Mouse (Mus musculus) heart, embryonic 10.5 days (tissue): Measurements from ENCODE around the gene Gnrhr. TPM values are rescaled to one million over a fixed set of nuclear protein-coding genes. Genes with fewer than 3 reads are reported as not detected.

Source experiments
- DNase-seq: peaks from one replicate; pipeline ENCODE4 v3.0.0-alpha.2; 2017; ENCODE audit warnings: low spot score
- H3K27ac ChIP-seq: fragments of 300-500 bp; sonication (generic); 2 replicates; pipeline ENCODE4 v1.5.1; 2016; ENCODE audit warnings: mild to moderate bottlenecking
- H3K27me3 ChIP-seq: fragments of 300-500 bp; sonication (generic); 2 replicates; pipeline ENCODE4 v1.6.1; 2016; ENCODE audit warnings: mild to moderate bottlenecking; ENCODE audit not compliant: poor library complexity, insufficient read depth, severe bottlenecking
- H3K36me3 ChIP-seq: fragments of 300-500 bp; sonication (generic); 2 replicates; pipeline ENCODE4 v1.6.1; 2016; ENCODE audit warnings: mild to moderate bottlenecking, moderate library complexity
- H3K4me1 ChIP-seq: fragments of 300-500 bp; sonication (generic); 2 replicates; pipeline ENCODE4 v1.6.1; 2016; ENCODE audit warnings: mild to moderate bottlenecking
- H3K4me3 ChIP-seq: fragments of 300-500 bp; sonication (generic); 2 replicates; pipeline ENCODE4 v1.5.1; 2016; ENCODE audit warnings: mild to moderate bottlenecking, moderate library complexity
- H3K9me3 ChIP-seq: fragments of 300-500 bp; sonication (generic); 2 replicates; pipeline ENCODE4 v1.6.1; 2016; ENCODE audit warnings: mild to moderate bottlenecking, moderate library complexity
- WGBS: fragments of 180-500 bp; shearing (Covaris S2); methylation state at CpG from one replicate; pipeline ENCODE4 v1.1.7; 2016; 5-methylcytosine and 5-hydroxymethylcytosine counted together
- polyA plus RNA-seq: library from polyadenylated mRNA; unstranded; fragments of >200 nt; fragmentation: Nextera tagmentation; extraction: Ambion mirVana; gene quantifications from 2 replicates; pipeline ENCODE4 v1.2.1, GENCODE M21; 2016

Gnrhr gene
- polyA plus RNA-seq: not detected in 2 replicates

- Histone ChIP-seq H3K4me3 (no peak within 1 kb of the TSS), H3K27ac (no peak within 1 kb of the TSS), H3K4me1 (no peaks in the 10 kb centered on the region), H3K9me3 (no peaks in the 10 kb centered on the region), H3K36me3 (no peaks in the 10 kb centered on the region), H3K27me3 (no peaks in the 10 kb centered on the region)
- DNase-seq: no peak
- WGBS: 87% methylated on average over 10 of the region's 10 CpGs
These were observed at the start of gene Gnrhr for GRCm38 (mm10) chr5:86197801-86198200. Gene Gnrhr, minus strand, starts transcription at chr5:86197901.

GRCm38 (mm10) chr5:86246559-86246958, 48.9 kb upstream of the Gnrhr start:
- no peak overlapping the region for H3K4me3 ChIP-seq
- no peak for DNase-seq
- no peaks in the 10 kb centered on the region for H3K27me3 ChIP-seq
- H3K36me3 ChIP-seq: no peaks in the 10 kb centered on the region
- H3K4me1 ChIP-seq: no peaks in the 10 kb centered on the region
- WGBS: 86% methylated on average over 11 of the region's 11 CpGs
- H3K9me3 ChIP-seq: no peaks in the 10 kb centered on the region
- no peak overlapping the region for H3K27ac ChIP-seq

GRCm38 (mm10) chr5:86244880-86245279, 47.2 kb upstream of the Gnrhr start:
- no peak overlapping the region for H3K27ac ChIP-seq

GRCm38 (mm10) chr5:86244275-86244674, 46.6 kb upstream of the Gnrhr start:
- WGBS: 86% methylated on average over 3 of the region's 3 CpGs
- H3K27ac ChIP-seq: no peak overlapping the region
- H3K36me3 ChIP-seq: no peaks in the 10 kb centered on the region
- no peak for DNase-seq
- H3K4me1 ChIP-seq: no peaks in the 10 kb centered on the region
- H3K27me3 ChIP-seq: no peaks in the 10 kb centered on the region
- H3K4me3 ChIP-seq: no peak overlapping the region
- no peaks in the 10 kb centered on the region for H3K9me3 ChIP-seq

More at GRCm38 (mm10) chr5:86244880-86245279, 47.2 kb upstream of the Gnrhr start:
- Histone ChIP-seq H3K4me1 (no peaks in the 10 kb centered on the region), H3K4me3 (no peak overlapping the region), H3K9me3 (no peaks in the 10 kb centered on the region), H3K27me3 (no peaks in the 10 kb centered on the region), H3K36me3 (no peaks in the 10 kb centered on the region)
- WGBS: 63% methylated on average over 1 of the region's 1 CpGs
- DNase-seq: no peak

GRCm38 (mm10) chr5:86227156-86227853, 29.6 kb upstream of the Gnrhr start:
- no peak for DNase-seq
- WGBS: 78% methylated on average over 5 of the region's 5 CpGs
- H3K36me3 ChIP-seq: no peaks in the 10 kb centered on the region
- H3K4me3 ChIP-seq: no peak overlapping the region
- H3K9me3 ChIP-seq: no peaks in the 10 kb centered on the region
- H3K4me1 ChIP-seq: no peaks in the 10 kb centered on the region
- no peaks in the 10 kb centered on the region for H3K27me3 ChIP-seq
- H3K27ac ChIP-seq: no peak overlapping the region

- no peaks in the 10 kb centered on the region for H3K9me3 ChIP-seq
- H3K4me3 ChIP-seq: no peak overlapping the region
- H3K36me3 ChIP-seq: no peaks in the 10 kb centered on the region
- 21% methylated on average over 4 of the region's 4 CpGs for WGBS
- H3K4me1 ChIP-seq: no peaks in the 10 kb centered on the region
- H3K27ac ChIP-seq: no peak overlapping the region
- DNase-seq: no peak
- H3K27me3 ChIP-seq: no peaks in the 10 kb centered on the region
These were observed 6.3 kb downstream of the Gnrhr start for GRCm38 (mm10) chr5:86191356-86191755.

GRCm38 (mm10) chr5:86190770-86191169, 6.9 kb downstream of the Gnrhr start:
- DNase-seq: no peak
- Histone ChIP-seq H3K27me3 (no peaks in the 10 kb centered on the region), H3K4me3 (no peak overlapping the region), H3K9me3 (no peaks in the 10 kb centered on the region), H3K4me1 (no peaks in the 10 kb centered on the region), H3K27ac (no peak overlapping the region), H3K36me3 (no peaks in the 10 kb centered on the region)
- 25% methylated on average over 5 of the region's 5 CpGs for WGBS

- no peak overlapping the region for H3K27ac ChIP-seq
- H3K4me1 ChIP-seq: no peaks in the 10 kb centered on the region
- DNase-seq: no peak
- H3K36me3 ChIP-seq: no peaks in the 10 kb centered on the region
- WGBS: 49% methylated on average over 15 of the region's 15 CpGs
- no peak overlapping the region for H3K4me3 ChIP-seq
- H3K27me3 ChIP-seq: no peaks in the 10 kb centered on the region
- no peaks in the 10 kb centered on the region for H3K9me3 ChIP-seq
These were observed 7.4 kb downstream of the Gnrhr start for GRCm38 (mm10) chr5:86190290-86190689.

GRCm38 (mm10) chr5:86187441-86187840, 10.3 kb downstream of the Gnrhr start:
- Histone ChIP-seq H3K27ac (no peak overlapping the region), H3K4me3 (no peak overlapping the region), H3K9me3 (no peaks in the 10 kb centered on the region), H3K36me3 (no peaks in the 10 kb centered on the region), H3K27me3 (no peaks in the 10 kb centered on the region), H3K4me1 (no peaks in the 10 kb centered on the region)
- 58% methylated on average over 6 of the region's 6 CpGs for WGBS
- DNase-seq: no peak

GRCm38 (mm10) chr5:86173778-86174177, 23.9 kb downstream of the Gnrhr start:
- H3K27ac ChIP-seq: no peak overlapping the region
- DNase-seq: no peak
- no peaks in the 10 kb centered on the region for H3K9me3 ChIP-seq
- H3K27me3 ChIP-seq: no peaks in the 10 kb centered on the region
- WGBS: 46% methylated on average over 2 of the region's 2 CpGs
- peaks cover 2% of the 10 kb centered on the region; the same call in 1 of the 2 replicates for H3K36me3 ChIP-seq
- no peak overlapping the region for H3K4me3 ChIP-seq
- H3K4me1 ChIP-seq: no peaks in the 10 kb centered on the region

GRCm38 (mm10) chr5:86172449-86173161, 25.1 kb downstream of the Gnrhr start, which contains the start of gene Uba6:
Gene Uba6, minus strand, starts transcription at chr5:86172803.
- H3K9me3 ChIP-seq: no peaks in the 10 kb centered on the region
- DNase-seq: peak; percentile 100
- peak within 1 kb of the TSS; percentile 92 for H3K27ac ChIP-seq
- no peaks in the 10 kb centered on the region for H3K27me3 ChIP-seq
- WGBS: under 1% methylated on average over 63 of the region's 67 CpGs
- peaks cover 10% of the 10 kb centered on the region; the same call in 1 of the 2 replicates for H3K36me3 ChIP-seq
- peak within 1 kb of the TSS; percentile 78 for H3K4me3 ChIP-seq
- H3K4me1 ChIP-seq: no peaks in the 10 kb centered on the region

- WGBS: under 1% methylated on average over 15 of the region's 15 CpGs
- peak overlapping the region; percentile 78 for H3K4me3 ChIP-seq
These were observed 25.6 kb downstream of the Gnrhr start for GRCm38 (mm10) chr5:86172088-86172448.

More at GRCm38 (mm10) chr5:86172088-86172448, 25.6 kb downstream of the Gnrhr start:
- DNase-seq: no peak
- Histone ChIP-seq H3K36me3 (peaks cover 13% of the 10 kb centered on the region; the same call in 1 of the 2 replicates), H3K4me1 (no peaks in the 10 kb centered on the region), H3K9me3 (no peaks in the 10 kb centered on the region), H3K27ac (peak overlapping the region; percentile 92), H3K27me3 (no peaks in the 10 kb centered on the region)
